Mouse (Mus musculus): Measurements from ENCODE around the gene Dnajc3.

Dnajc3 gene

GRCm38 (mm10) chr14:118937533-118938492 is at the start of gene Dnajc3:
Gene Dnajc3, plus strand, starts transcription at chr14:118937976.
- DNase-seq (ENCODE audit: low spot score in 2 of 2) = peak; percentile 96 to 99

- no peak for DNase-seq (ENCODE audit: low spot score in 2 of 2)
Observed at GRCm38 (mm10) chr14:118890101-118890500, 47.7 kb upstream of the Dnajc3 start.

DNA sequence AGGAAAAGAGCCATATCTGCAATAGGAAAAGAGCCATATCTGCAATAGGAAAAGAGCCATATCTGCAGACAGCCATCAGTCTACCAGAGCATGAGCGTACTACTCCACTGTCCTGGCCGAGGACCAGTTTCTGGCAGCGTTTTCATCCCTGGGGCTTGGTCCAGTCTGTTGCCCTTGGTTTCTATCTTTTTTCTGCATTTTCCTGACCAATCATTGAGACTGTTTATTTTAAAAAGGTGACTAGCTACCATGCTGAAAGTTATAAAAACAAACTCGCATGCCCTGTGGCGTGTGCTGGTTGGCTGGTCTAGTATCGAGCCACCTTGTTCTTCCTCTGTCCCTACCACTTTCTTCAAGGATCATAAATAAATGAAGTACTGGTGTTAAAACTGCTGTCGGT is 42.5 kb upstream of the Dnajc3 start:
- no peak for DNase-seq (ENCODE audit: low spot score in 2 of 2)

DNA sequence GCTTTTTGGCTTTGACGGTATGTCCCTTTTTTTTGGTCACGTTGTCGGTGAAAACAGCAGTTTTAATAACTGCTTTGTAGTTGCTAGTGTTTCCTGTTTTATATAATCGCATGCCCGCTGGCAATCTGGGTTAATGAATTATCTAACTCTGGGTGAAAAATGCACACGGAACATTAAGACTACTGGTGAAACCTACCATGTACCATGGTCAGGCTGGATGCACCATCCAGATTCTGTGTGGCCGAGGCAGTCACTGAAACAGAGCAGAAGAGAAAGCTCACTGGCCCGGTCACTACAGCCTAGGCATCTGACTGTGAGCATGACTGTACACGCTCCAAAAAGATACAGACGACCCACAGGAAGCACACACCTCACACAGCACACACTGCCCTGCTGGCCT is 42.1 kb upstream of the Dnajc3 start:
- no peak for DNase-seq (ENCODE audit: low spot score in 2 of 2)

DNA sequence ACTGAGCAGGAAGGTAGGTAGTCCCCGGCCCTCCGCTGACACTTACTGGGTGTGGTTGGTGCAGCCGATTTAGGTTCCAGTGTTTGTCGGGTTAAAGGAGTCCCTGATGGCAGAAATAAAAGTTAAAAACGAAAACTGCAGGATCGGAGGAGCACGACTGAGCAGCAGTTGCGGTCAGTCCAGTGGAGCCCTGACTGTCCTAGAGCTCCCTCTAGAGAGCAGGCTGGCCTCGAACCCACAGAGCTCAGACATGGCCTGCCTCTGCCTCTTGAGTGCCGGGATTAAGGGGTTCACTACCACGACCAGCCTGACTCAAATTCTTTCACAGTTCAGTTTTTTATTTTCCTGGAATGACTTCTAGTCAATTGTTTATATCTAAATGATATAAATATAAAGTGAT is 37.8 kb upstream of the Dnajc3 start:
- no peak for DNase-seq (ENCODE audit: low spot score in 2 of 2)

GRCm38 (mm10) chr14:118900911-118901310 is 36.9 kb upstream of the Dnajc3 start:
- no peak for DNase-seq (ENCODE audit: low spot score in 2 of 2)

GRCm38 (mm10) chr14:118903397-118903796 is 34.4 kb upstream of the Dnajc3 start:
- no peak for DNase-seq (ENCODE audit: low spot score in 2 of 2)

DNA sequence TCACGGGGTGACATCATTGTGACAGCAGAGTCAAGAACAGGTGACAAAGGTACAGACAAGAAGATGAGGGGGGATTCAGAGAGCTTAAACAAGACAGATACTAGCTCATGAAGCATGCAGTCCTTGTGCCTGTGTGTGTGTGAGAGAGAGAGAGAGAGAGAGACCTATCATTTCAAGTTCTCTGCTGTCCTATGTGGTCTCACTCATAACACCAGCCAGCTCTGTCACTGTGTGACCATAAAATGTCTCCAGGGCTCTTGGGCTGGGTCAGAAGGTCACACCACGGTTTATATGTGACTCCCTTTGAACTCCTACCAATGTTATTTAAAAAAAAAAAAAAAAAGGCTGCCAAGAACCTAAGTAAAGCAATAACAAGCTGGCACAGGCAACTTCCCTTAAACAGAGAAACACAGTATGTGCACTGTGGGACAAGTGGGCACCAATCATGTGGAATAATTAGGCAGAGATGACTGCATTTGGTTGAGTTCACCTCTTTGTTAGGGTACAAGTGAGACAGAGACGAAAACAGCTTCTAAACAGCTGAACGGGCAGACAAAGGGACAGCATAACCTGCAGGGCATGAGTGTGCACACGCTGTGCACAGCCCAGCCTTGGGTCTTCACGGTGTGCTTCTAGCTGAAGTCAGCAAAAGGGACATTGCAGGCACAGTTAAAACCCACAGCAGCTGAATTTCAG is 33.8 kb upstream of the Dnajc3 start:
- no peak for DNase-seq (ENCODE audit: low spot score in 2 of 2)

GRCm38 (mm10) chr14:118907592-118907991 is 30.2 kb upstream of the Dnajc3 start:
- DNase-seq (ENCODE audit: low spot score in 2 of 2) = no peak

DNA sequence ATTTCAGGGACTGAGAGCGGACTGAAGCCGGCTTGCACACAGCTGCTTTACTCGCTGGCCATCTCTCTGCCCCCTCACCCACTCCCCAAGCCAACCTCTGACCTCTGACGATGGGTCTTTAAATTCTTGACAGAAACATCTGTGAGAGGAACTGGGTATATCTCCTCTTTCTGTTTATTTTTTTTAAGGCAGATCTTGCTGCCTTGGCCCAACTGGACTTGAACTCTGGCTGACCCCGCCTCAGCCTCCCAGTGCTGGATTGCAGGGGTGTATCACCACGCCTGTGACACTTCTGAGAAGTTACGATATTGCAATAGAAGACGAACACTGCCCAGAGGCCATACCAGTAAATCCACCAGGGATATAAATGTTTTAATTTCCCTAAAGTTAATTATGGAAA is 27.9 kb upstream of the Dnajc3 start:
- DNase-seq (ENCODE audit: low spot score in 2 of 2) = no peak

- peak; percentile 27 to 71 for DNase-seq (ENCODE audit: low spot score in 2 of 2)
Observed at GRCm38 (mm10) chr14:118910332-118911222, 27.2 kb upstream of the Dnajc3 start.

- no peak for DNase-seq (ENCODE audit: low spot score in 2 of 2)
Observed at GRCm38 (mm10) chr14:118911521-118911920, 26.3 kb upstream of the Dnajc3 start.

DNA sequence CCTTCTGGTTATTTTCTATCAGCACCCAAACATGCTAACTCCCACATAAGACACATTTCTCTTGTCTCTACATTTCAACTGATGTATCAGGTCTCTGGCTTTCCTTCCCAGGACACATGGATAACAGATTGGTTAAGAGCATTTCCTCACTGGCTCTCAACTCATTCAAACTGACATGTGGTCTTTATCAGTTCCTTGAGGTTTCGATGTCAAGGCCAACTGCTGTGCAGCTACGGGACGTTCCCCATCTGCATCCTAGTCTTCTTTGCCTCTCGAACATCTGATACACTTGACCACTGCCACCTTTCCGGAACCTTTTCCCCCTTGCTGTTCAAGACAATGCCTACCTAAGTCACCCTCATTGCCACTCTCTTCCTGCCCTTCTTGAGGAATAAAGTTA is 24.1 kb upstream of the Dnajc3 start:
- DNase-seq (ENCODE audit: low spot score in 2 of 2) = no peak

DNA sequence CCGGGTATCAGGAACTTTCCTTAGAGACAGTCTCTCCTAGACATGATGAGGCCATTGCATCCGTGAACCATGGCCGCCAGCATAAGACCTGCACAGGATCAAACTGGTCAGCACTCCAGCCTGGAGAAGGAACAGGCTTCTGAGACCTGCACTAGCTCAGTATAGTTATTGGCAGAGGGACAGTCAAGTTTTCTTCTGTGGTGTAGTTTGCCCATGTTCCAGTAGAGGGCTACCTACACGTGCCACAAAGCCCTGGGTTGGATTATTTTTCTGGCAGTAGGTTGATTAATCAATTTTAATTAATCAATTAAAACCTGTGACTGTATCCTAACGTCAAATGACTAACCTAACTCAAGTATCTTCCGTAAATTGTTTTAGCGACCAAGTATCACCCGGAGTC is 18.8 kb upstream of the Dnajc3 start:
- no peak for DNase-seq (ENCODE audit: low spot score in 2 of 2)

- DNase-seq (ENCODE audit: low spot score in 2 of 2) = no peak
Observed at GRCm38 (mm10) chr14:118920654-118921053, 17.1 kb upstream of the Dnajc3 start.

GRCm38 (mm10) chr14:118922251-118922650 is 15.5 kb upstream of the Dnajc3 start:
- DNase-seq (ENCODE audit: low spot score in 2 of 2) = no peak

GRCm38 (mm10) chr14:118922667-118923184 is 15.1 kb upstream of the Dnajc3 start:
- peak in 1 of 2 experiments; percentile 26 for DNase-seq (ENCODE audit: low spot score in 2 of 2)

DNA sequence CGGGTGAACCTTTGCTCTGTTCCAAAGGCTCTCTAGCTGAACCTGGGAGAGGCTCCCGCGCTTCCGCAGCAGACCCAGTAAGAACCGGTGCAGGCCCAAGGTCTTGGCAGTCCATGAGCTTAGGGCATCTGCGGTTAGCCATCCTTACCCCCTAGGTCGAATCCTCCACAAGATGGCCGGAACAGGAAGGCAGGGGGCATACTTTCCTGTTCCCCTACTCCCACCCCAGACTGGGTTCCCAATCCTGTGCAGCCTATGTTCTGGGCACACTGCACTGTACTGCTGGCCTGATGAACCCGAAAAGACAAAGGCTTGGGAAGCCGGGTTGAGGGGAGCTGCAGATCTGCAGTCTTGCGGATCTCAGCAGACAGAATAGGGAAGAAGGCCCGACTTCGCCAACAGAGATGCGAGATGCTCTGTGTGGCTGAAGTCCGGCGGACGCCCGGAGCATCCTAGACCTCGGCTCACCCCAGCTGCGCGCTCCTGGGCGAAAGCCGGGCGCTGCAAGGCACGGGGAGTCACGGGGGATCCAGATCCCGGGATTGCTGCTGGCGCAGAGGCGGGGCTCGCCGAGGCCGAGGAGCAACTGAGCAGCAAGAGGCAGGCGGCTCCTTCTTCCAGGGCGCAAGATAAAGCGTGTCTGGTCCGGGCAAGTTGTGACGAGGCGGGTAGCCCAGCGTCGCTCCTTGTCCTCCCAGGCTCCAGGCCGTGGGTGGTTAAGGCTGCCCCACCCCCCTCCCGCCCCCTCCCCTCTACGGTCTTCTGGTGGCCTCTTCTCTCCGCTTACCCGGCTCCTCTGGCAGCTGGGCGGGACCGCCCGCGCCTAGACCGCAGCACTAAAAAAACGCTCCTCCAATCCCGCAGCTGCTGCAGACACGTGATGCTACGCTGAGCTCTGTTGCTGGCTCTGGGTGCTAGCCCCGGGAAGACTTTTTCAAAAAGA is 12.8 kb upstream of the Dnajc3 start, which contains the start of gene Dzip1:
Gene Dzip1 (minus strand): TSS at position 788 of the 943 bp plus-strand sequence.
- DNase-seq (ENCODE audit: low spot score in 2 of 2) = peak in 1 of 2 experiments; percentile 42

DNA sequence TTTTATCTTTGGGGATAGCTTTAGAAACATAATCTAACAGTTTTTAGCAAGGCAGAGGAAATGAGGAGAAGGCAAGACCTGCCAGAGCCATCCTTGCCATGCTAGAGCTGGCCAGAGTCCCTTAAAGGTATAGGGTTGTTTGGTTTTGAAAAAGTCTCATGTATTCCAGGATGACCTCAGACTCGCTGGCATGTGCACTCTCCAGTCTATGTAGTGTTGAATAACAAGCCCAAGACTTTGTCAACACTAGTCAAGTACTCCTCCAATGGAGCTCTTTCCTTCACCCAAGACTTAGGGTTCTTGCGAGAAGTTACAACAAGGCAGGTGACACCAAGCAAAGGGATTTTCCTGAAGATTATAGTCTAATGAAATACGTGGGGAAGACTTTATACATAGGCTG is 9.2 kb upstream of the Dnajc3 start:
- no peak for DNase-seq (ENCODE audit: low spot score in 2 of 2)

GRCm38 (mm10) chr14:118929779-118930178 is 8.0 kb upstream of the Dnajc3 start:
- DNase-seq (ENCODE audit: low spot score in 2 of 2) = peak in 1 of 2 experiments; percentile 43

Measured in spleen, postnatal 10 days (tissue).